Mouse (Mus musculus) midbrain, embryonic 13.5 days (tissue): ENCODE measurements around the gene Mtmr12. TPM values are rescaled to one million over a fixed set of nuclear protein-coding genes. Genes with fewer than 3 reads are reported as not detected.
A peak's percentile ranks its signal among the peaks of the same experiment; 100 is the strongest.

Experiments used
- ATAC-seq: fragments of 200-750 bp; cut with Nextera tagmentation; 2 replicates; pipeline ENCODE4 v1.8.0; 2017; ENCODE audit warnings: mild to moderate bottlenecking, moderate TSS enrichment, moderate library complexity
- H3K27ac ChIP-seq: fragments of 300-500 bp; sonication (generic); 2 replicates; pipeline ENCODE4 v1.5.1; 2015; ENCODE audit warnings: inconsistent platforms, mild to moderate bottlenecking, moderate library complexity
- H3K27me3 ChIP-seq: fragments of 300-500 bp; sonication (generic); 2 replicates; pipeline ENCODE4 v1.6.1; 2015; ENCODE audit warnings: mild to moderate bottlenecking, inconsistent platforms
- H3K36me3 ChIP-seq: fragments of 300-500 bp; sonication (generic); 2 replicates; pipeline ENCODE4 v1.6.1; 2015; ENCODE audit warnings: mild to moderate bottlenecking, inconsistent platforms
- H3K4me1 ChIP-seq: fragments of 300-500 bp; sonication (generic); replicated peaks from 2 replicates; pipeline ENCODE4 v1.6.1; 2015; ENCODE audit warnings: inconsistent platforms
- H3K4me2 ChIP-seq: fragments of 300-500 bp; sonication (generic); replicated peaks from 2 replicates; pipeline ENCODE4 v1.6.1; 2015; ENCODE audit warnings: moderate library complexity, mild to moderate bottlenecking, inconsistent platforms
- H3K4me3 ChIP-seq: fragments of 300-500 bp; sonication (generic); replicated peaks from 2 replicates; pipeline ENCODE4 v1.5.1; 2015; ENCODE audit warnings: mild to moderate bottlenecking, inconsistent platforms
- H3K9ac ChIP-seq: fragments of 300-500 bp; sonication (generic); replicated peaks from 2 replicates; pipeline ENCODE4 v1.6.1; 2015; ENCODE audit warnings: mild to moderate bottlenecking, inconsistent platforms
- H3K9me3 ChIP-seq: fragments of 300-500 bp; sonication (generic); 2 replicates; pipeline ENCODE4 v1.6.1; 2016; ENCODE audit warnings: mild to moderate bottlenecking, inconsistent platforms
- WGBS: fragments of 180-500 bp; shearing (Covaris S2); methylation state at CpG from one replicate; pipeline ENCODE4 v1.1.7; 2015; 5-methylcytosine and 5-hydroxymethylcytosine counted together
- polyA plus RNA-seq: library from polyadenylated mRNA; unstranded; fragments of >200 nt; fragmentation: Nextera tagmentation; extraction: Ambion mirVana; gene quantifications from 2 replicates; pipeline ENCODE4 v1.2.1, GENCODE M21; 2015

Gene Mtmr12
- polyA plus RNA-seq, 1 experiment from 2014 or later, result 9.3 TPM

DNA sequence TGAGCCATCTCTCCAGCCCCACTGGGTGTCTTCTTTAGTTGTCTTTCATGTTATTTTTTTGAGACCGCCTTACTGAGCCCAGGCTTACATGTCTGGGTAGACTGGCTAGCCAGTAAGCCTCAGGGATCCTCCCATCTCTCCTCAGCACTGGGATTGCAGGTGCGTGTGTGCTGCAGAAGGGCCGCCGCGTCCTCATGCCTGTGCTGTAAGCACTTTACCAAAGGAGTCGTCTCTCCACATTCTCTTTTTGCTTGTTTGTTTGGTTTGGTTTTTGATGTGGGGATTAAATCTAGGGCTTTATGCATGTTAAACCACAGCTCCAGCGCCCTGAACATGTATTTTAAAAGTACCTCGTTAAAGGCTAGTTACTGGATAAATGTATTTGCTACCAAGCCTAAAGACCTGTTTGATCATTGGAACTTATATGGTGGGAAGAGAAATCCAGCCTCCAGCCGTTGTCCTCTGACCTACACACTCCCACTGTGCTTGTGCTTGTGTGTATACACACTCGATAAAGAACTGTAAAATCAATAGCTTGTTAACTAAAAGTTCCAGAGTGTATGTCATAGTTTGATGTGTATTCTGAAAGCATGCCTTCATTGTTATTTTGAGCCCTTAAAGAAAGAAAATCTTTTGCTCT lies 24.9 kb downstream of the Mtmr12 start:
- no peaks in the 10 kb centered on the region for H3K27me3 ChIP-seq
- peaks cover 17% of the 10 kb centered on the region for H3K4me1 ChIP-seq
- peaks cover 23% of the 10 kb centered on the region for H3K36me3 ChIP-seq
- H3K9me3 ChIP-seq, result no peaks in the 10 kb centered on the region
- WGBS, result 71% methylated on average over 10 of the region's 10 CpGs
- H3K9ac ChIP-seq, result no peak overlapping the region
- no peak overlapping the region for H3K4me2 ChIP-seq
- no peak for ATAC-seq
- no peak overlapping the region for H3K4me3 ChIP-seq
- no peak overlapping the region for H3K27ac ChIP-seq

DNA sequence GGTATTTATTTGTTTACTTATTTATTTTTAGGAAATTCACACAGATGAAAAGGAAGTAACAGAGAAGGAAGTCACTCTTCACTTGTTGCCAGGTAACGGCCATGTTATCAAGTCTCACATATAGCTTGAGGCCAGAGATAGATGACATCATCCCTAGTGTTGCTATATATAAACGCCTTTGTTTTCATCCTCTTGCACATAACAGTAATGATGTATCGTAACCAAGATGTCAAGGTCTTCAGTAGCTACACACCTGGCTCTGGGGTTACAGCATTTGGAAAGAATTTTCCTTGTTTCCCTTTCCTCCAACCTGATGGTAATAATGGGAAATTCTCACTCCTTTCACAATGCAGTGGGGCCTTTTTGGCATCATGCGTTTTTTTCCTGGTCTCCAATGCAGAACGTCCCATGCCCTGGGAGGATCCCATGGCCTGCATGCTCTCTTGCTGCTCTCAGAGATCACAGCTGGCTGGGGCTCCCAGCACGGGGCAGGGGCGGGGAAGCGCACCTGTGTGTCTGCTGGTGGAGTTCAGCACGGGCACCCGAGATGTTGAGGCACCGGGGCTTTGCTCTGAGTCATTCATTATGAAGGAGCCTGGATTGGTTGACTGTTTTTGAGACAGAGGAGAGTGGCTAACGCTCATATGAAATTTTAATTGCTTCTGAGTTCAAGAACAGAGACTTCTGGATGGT lies 25.6 kb downstream of the Mtmr12 start:
- H3K27ac ChIP-seq, result no peak overlapping the region
- H3K4me2 ChIP-seq, result no peak overlapping the region
- ATAC-seq, result 0 out of 2 replicates have a peak, but pooled peaks have one; percentile 18
- H3K36me3 ChIP-seq, result peaks cover 27% of the 10 kb centered on the region
- WGBS, result 65% methylated on average over 12 of the region's 12 CpGs
- H3K9ac ChIP-seq, result no peak overlapping the region
- no peak overlapping the region for H3K4me3 ChIP-seq
- no peaks in the 10 kb centered on the region for H3K27me3 ChIP-seq
- no peaks in the 10 kb centered on the region for H3K9me3 ChIP-seq
- peaks cover 17% of the 10 kb centered on the region for H3K4me1 ChIP-seq

DNA sequence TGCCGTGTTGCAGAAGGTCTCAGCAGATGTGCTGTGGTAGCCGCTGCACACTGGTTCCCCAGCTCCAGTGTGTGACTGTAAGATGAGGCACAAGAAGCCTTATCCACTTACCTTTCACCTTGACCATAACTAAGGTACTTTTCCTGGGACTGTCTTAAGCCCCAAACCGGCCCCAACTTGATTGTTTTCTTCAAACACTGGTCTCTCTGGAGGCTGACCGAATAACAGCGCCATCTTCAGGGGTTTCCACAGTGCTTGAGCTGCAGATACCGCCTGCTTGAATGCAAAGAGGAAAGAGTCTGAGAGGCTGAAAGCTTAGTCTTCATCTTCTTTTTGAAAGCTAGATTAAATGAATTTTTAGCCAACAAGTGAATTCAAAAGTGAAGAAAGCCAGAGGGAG lies 26.6 kb downstream of the Mtmr12 start:
- Histone ChIP-seq H3K4me2 (no peak overlapping the region), H3K9me3 (no peaks in the 10 kb centered on the region), H3K27ac (no peak overlapping the region), H3K4me1 (peaks cover 15% of the 10 kb centered on the region), H3K36me3 (peaks cover 34% of the 10 kb centered on the region), H3K4me3 (no peak overlapping the region), H3K9ac (no peak overlapping the region), H3K27me3 (no peaks in the 10 kb centered on the region)
- ATAC-seq, result no peak
- WGBS, result 78% methylated on average over 6 of the region's 6 CpGs

DNA sequence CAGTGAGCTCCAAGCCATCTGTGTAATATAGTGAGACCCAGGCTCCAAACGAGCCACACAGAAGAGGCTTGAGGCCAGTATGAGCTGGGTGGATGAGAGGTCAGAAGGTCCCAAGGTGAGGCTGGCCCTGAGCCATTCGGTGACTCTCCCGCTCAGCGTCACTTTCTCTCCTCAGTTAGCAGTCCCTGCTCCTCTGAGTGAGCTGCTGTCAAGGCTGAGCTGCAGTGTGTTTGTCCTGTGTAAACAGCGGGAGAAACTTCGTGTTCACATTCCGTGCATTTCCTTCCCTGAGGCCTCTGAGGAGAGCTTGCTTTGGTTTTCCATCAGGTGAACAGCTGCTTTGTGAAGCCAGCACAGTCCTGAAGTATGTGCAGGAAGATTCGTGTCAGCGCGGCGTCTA lies 27.6 kb downstream of the Mtmr12 start:
- Histone ChIP-seq H3K4me3 (no peak overlapping the region), H3K36me3 (peaks cover 43% of the 10 kb centered on the region), H3K4me1 (peaks cover 15% of the 10 kb centered on the region), H3K4me2 (no peak overlapping the region), H3K27ac (no peak overlapping the region), H3K9me3 (no peaks in the 10 kb centered on the region), H3K27me3 (no peaks in the 10 kb centered on the region), H3K9ac (no peak overlapping the region)
- whole genome bisulfite sequencing, result 85% methylated on average over 11 of the region's 11 CpGs
- no peak for ATAC-seq

DNA sequence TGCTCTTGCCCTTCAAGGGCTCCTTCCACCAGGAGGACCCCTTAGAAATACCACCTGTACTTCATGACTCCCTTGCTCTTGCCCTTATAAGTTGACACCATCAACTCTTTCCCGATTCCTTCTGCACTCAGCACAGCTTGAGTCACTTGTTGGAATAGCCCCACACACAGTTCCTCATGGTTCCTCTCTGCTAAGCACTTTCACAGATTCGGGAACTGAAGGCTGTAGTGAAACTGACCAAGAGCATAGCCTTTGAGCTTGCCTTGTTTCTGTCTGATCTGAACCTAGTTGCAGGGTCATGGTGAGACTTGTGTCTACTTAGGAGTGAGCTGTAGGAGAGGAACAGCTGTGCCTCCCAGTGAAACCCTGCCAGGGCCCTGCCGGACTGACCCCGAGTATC lies 28.2 kb downstream of the Mtmr12 start:
- no peaks in the 10 kb centered on the region for H3K9me3 ChIP-seq
- no peak overlapping the region for H3K4me3 ChIP-seq
- H3K4me2 ChIP-seq, result no peak overlapping the region
- no peak overlapping the region for H3K27ac ChIP-seq
- 81% methylated on average over 4 of the region's 4 CpGs for WGBS
- H3K27me3 ChIP-seq, result no peaks in the 10 kb centered on the region
- peaks cover 11% of the 10 kb centered on the region for H3K4me1 ChIP-seq
- H3K9ac ChIP-seq, result no peak overlapping the region
- H3K36me3 ChIP-seq, result peaks cover 48% of the 10 kb centered on the region
- ATAC-seq, result no peak

DNA sequence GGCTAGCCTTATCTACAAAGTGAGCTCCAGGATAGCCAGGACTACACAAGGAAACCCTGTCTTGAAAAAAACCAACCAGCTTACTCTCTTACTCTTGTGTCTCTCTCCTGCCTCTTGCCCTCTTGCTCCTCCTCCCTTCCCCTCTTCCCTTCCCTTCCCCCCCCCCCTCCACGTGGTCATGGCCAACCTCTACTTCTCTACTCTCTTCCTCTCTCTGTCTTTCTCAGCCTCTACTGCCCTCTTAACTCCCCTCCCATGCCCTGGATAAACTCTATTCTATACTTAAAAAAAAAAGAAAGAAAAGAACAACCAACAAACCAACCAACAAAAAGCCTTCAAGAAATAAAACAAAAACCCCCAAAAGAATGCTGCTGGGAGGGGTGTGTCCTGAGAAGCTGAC lies 30.7 kb downstream of the Mtmr12 start:
- Histone ChIP-seq H3K27ac (no peak overlapping the region), H3K27me3 (no peaks in the 10 kb centered on the region), H3K36me3 (peaks cover 70% of the 10 kb centered on the region), H3K4me2 (no peak overlapping the region), H3K4me3 (no peak overlapping the region), H3K9me3 (no peaks in the 10 kb centered on the region), H3K9ac (no peak overlapping the region), H3K4me1 (peaks cover 4% of the 10 kb centered on the region; the same call in 1 of the 2 replicates)
- WGBS, result 54% methylated on average over 1 of the region's 1 CpGs
- ATAC-seq, result no peak

DNA sequence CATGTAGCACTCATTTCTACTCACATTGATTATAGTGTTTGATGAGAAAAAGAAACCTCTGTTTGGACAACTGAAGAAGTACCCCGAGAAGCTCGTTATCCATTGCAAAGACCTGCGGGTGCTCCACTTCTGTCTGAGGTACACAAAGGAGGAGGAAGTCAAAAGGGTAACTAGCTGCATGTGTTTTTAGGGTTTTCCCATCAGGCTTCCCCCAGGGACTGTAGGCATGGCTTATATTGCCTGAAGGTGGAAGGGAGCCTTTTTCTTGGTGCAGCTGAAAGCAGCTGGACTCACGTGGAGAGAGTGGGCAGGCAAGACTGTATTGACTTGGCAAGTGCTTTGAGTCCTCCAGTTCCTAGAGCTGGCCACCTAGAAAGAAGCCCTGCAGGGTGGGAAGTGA lies 31.2 kb downstream of the Mtmr12 start:
- peaks cover 70% of the 10 kb centered on the region for H3K36me3 ChIP-seq
- no peaks in the 10 kb centered on the region for H3K27me3 ChIP-seq
- H3K4me1 ChIP-seq, result 0 out of 2 replicates have a peak, but pooled peaks cover 3% of the 10 kb centered on the region
- no peak for ATAC-seq
- H3K4me2 ChIP-seq, result no peak overlapping the region
- H3K27ac ChIP-seq, result no peak overlapping the region
- H3K4me3 ChIP-seq, result no peak overlapping the region
- 79% methylated on average over 4 of the region's 4 CpGs for WGBS
- no peak overlapping the region for H3K9ac ChIP-seq
- no peaks in the 10 kb centered on the region for H3K9me3 ChIP-seq

DNA sequence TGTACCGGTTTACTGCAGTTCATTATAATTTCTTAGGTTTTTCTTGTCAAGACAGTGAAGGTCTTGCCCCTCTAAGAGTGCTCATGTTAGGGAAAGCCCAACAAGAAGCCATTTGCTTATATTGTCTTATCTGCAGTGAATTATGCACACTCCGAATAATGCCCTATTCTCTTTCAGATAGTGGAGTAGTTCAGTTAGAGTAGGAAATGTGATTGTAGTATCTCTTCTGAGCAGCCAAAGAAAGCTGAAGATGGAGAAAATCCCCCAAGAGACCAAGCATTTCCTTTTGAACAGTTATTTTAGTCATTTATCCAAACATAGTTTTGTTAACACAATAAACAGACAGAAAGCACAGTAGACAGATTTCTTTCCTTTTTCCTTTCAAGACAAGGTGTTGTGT lies 32.1 kb downstream of the Mtmr12 start:
- H3K9me3 ChIP-seq, result no peaks in the 10 kb centered on the region
- ATAC-seq, result no peak
- H3K9ac ChIP-seq, result no peak overlapping the region
- no peaks in the 10 kb centered on the region for H3K27me3 ChIP-seq
- H3K4me3 ChIP-seq, result no peak overlapping the region
- H3K4me2 ChIP-seq, result no peak overlapping the region
- 0 out of 2 replicates have a peak, but pooled peaks cover 3% of the 10 kb centered on the region for H3K4me1 ChIP-seq
- peaks cover 67% of the 10 kb centered on the region for H3K36me3 ChIP-seq
- WGBS, result 95% methylated on average over 2 of the region's 2 CpGs
- no peak overlapping the region for H3K27ac ChIP-seq

DNA sequence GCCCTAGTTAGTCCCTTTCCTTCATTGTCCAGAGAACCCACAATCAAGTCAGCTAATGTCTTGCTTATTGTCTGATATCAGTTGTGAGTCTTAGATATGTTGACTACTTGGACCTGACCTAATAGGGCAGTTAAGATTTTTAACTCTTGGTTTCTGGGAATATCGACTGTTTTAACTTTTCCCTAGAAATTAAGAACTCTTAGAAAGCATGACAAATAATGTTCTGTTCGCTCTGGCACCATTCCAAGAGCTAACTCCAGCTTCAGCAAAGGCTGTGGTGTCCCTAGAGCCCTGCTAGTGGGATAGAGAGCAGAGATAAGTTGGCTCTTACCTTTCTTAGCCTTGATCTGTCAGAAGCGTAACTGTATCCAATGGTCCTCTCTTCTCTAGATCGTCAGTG lies 32.7 kb downstream of the Mtmr12 start:
- Histone ChIP-seq H3K4me3 (no peak overlapping the region), H3K9ac (no peak overlapping the region), H3K4me1 (no peaks in the 10 kb centered on the region), H3K4me2 (no peak overlapping the region), H3K36me3 (peaks cover 62% of the 10 kb centered on the region), H3K27me3 (no peaks in the 10 kb centered on the region), H3K27ac (no peak overlapping the region), H3K9me3 (no peaks in the 10 kb centered on the region)
- 89% methylated on average over 4 of the region's 4 CpGs for WGBS
- no peak for ATAC-seq

DNA sequence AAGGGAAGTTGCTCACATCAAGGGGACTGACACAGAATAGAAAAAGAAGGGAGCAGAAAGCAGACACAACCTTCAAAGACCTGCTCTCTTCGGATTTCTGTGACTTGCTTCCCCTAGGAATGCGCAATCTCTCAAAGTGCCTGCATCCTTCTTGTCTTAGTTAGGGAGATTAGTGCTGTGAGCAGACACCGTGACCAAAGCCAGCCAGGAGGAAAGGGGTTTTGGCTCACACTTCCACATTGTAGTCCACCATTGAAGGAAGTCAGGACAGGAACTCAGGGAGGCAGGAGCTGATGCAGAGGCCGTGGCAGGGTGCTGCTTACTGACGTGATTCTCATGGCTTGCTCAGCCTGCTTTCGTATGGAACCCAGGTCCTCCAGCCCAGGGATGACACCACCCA lies 33.5 kb downstream of the Mtmr12 start:
- WGBS, result 64% methylated on average over 6 of the region's 6 CpGs
- no peak overlapping the region for H3K4me2 ChIP-seq
- no peak overlapping the region for H3K9ac ChIP-seq
- H3K36me3 ChIP-seq, result peaks cover 54% of the 10 kb centered on the region
- no peak overlapping the region for H3K27ac ChIP-seq
- H3K4me3 ChIP-seq, result no peak overlapping the region
- H3K4me1 ChIP-seq, result no peaks in the 10 kb centered on the region
- H3K27me3 ChIP-seq, result no peaks in the 10 kb centered on the region
- H3K9me3 ChIP-seq, result no peaks in the 10 kb centered on the region
- no peak for ATAC-seq

DNA sequence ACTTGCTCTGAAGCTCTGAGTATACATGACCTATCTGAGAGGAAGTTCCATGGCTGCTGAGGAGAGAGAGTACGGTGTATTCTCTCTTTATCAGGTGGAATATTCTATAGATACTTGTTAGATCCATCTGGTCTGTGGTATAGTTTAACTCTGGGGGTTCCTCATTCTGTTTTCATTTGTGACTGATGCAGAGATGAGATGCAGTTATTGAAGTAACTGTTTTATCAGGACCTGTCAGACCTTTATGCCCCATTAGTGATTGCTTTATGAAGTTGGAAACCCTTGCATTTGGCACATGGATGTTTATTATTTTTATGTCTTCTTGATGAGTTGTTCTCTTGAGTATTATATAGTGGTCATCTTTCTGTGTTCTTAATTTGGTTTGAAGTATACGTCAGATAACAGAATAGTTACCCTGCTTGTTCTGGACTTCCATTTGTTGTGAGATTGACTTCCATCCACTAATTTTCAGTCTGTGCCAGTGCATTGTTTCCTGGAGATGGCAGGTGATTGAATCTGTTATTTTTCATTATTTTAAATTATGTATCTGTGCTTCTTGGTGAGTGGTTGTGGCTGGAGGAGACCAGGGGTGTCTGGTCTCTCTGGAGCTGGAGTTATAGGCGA lies 36.0 kb downstream of the Mtmr12 start:
- H3K4me3 ChIP-seq, result no peak overlapping the region
- no peaks in the 10 kb centered on the region for H3K27me3 ChIP-seq
- H3K9ac ChIP-seq, result no peak overlapping the region
- 94% methylated on average over 3 of the region's 3 CpGs for WGBS
- H3K9me3 ChIP-seq, result no peaks in the 10 kb centered on the region
- H3K36me3 ChIP-seq, result peaks cover 52% of the 10 kb centered on the region
- no peak for ATAC-seq
- H3K4me1 ChIP-seq, result 0 out of 2 replicates have a peak, but pooled peaks cover 2% of the 10 kb centered on the region
- H3K27ac ChIP-seq, result no peak overlapping the region
- H3K4me2 ChIP-seq, result no peak overlapping the region

DNA sequence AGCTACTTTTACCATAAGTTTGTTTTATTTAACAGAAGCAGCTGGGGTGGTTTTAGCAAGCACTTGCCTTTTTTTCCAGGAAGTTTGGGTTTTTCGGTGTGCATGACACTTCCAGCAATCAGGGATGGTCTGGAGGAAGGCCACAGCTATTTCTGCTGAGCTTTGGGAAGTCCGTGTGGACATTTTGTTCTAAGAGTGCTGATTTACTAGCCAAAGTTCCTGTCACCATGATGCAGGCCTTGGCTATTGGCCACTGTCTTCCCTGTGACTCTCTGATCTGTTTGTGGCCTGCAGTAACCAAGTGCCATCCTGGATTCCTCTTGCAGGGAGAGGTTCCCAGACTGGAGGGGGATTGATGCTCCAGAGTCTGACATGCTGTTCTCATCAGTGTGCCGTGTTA lies 39.0 kb downstream of the Mtmr12 start:
- Histone ChIP-seq H3K27ac (no peak overlapping the region), H3K36me3 (peaks cover 28% of the 10 kb centered on the region), H3K4me3 (no peak overlapping the region), H3K27me3 (no peaks in the 10 kb centered on the region), H3K9me3 (no peaks in the 10 kb centered on the region), H3K9ac (no peak overlapping the region), H3K4me2 (no peak overlapping the region), H3K4me1 (peaks cover 20% of the 10 kb centered on the region)
- ATAC-seq, result no peak
- 85% methylated on average over 3 of the region's 3 CpGs for WGBS
